Mouse (Mus musculus): ENCODE data around the gene Gm30191. TPM values are rescaled to one million over a fixed set of nuclear protein-coding genes. Genes with fewer than 3 reads are reported as not detected.

The Gm30191 gene
- polyA plus RNA-seq, 1 experiment from 2014 or later, result not detected

DNA sequence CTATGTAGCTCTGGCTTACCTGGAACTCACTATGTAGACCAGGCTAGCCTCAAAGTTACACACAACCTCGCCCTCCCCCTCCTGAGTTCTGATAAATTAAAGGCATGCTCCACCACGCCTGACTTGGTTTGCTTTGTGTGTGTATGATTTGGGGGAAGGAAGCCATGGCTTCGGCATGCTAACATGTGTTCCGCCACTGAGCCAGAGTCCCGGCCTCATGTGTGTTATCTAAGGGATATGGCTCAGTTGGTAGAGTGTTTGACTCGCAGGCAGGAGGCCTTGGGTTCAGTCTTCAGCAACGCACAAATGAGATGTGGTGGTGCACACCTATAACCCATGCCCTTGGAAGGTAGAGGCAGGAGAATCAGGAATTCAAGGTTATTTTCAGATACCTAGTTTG is 25.2 kb downstream of the Gm30191 start:
- ATAC-seq (replicated peaks; ENCODE audit: low FRiP score) (no peak), DNase-seq (ENCODE audit: low spot score) (no peak)
- 77% methylated on average over 7 of the region's 7 CpGs for WGBS
- 0 out of 2 replicates have a peak, but pooled peaks cover 2% of the 10 kb centered on the region for H3K36me3 ChIP-seq (ENCODE audit: control insufficient read depth, insufficient read depth, low read length)
- no peak overlapping the region for H3K4me2 ChIP-seq
- no peak overlapping the region for H3K27ac ChIP-seq (ENCODE audit: low read depth, low read length)
- no peak overlapping the region for H3K9ac ChIP-seq (ENCODE audit: low read depth, low read length)
- no peaks in the 10 kb centered on the region for H3K9me3 ChIP-seq (ENCODE audit: control insufficient read depth, low read length)
- no peaks in the 10 kb centered on the region for H3K27me3 ChIP-seq (replicated peaks; ENCODE audit: control insufficient read depth, insufficient read depth, low read length)
- peaks cover 11% of the 10 kb centered on the region for H3K4me1 ChIP-seq (replicated peaks; ENCODE audit: control insufficient read depth, insufficient read depth, low read length)
- no peak overlapping the region for H3K4me3 ChIP-seq (ENCODE audit: low read depth, low read length)

DNA sequence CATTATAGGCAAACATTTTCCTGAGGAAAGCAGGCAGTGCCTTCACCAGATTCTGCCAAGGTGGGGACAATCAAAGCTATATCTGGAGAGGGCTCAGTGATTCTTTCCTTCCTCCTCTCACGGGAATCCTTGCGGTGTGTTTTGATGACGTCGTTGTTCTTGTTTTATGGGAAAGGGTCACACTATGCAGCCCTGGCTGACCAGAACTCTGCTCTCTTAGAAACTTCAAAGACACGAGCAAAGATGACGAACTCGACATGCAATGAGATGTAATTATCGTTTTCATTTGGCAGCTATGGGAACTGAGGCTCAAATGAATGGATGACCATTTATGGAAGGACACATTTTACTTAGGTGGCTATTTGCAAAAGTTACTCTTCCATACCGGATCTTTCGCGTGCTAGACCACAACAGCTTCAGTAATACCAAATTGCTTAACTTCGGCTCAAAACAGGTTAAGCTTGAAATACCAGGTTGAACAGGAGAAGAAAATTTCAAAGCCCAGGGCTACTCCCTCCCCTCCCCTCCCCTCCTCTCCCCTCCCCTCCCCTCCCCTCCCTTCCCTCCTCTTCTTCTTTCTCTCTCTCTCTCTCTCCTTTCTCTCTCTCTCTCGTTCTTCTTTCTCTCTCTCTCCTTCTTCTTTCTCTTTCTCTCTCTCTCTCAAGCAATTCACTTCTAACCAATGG is 26.1 kb downstream of the Gm30191 start:
- Histone ChIP-seq H3K4me2 (peak overlapping the region; percentile 59), H3K36me3 (ENCODE audit: control insufficient read depth, insufficient read depth, low read length) (peaks cover 7% of the 10 kb centered on the region), H3K9ac (ENCODE audit: low read depth, low read length) (peak overlapping the region; percentile 32), H3K27me3 (replicated peaks; ENCODE audit: control insufficient read depth, insufficient read depth, low read length) (no peaks in the 10 kb centered on the region), H3K27ac (ENCODE audit: low read depth, low read length) (peak overlapping the region; percentile 77; the same call in 1 of the 2 replicates), H3K9me3 (ENCODE audit: control insufficient read depth, low read length) (no peaks in the 10 kb centered on the region), H3K4me1 (replicated peaks; ENCODE audit: control insufficient read depth, insufficient read depth, low read length) (peaks cover 11% of the 10 kb centered on the region), H3K4me3 (ENCODE audit: low read depth, low read length) (peak overlapping the region; percentile 36)
- peak; percentile 56 for ATAC-seq (replicated peaks; ENCODE audit: low FRiP score)
- DNase-seq (ENCODE audit: low spot score), result no peak
- 17% methylated on average over 12 of the region's 13 CpGs for WGBS

DNA sequence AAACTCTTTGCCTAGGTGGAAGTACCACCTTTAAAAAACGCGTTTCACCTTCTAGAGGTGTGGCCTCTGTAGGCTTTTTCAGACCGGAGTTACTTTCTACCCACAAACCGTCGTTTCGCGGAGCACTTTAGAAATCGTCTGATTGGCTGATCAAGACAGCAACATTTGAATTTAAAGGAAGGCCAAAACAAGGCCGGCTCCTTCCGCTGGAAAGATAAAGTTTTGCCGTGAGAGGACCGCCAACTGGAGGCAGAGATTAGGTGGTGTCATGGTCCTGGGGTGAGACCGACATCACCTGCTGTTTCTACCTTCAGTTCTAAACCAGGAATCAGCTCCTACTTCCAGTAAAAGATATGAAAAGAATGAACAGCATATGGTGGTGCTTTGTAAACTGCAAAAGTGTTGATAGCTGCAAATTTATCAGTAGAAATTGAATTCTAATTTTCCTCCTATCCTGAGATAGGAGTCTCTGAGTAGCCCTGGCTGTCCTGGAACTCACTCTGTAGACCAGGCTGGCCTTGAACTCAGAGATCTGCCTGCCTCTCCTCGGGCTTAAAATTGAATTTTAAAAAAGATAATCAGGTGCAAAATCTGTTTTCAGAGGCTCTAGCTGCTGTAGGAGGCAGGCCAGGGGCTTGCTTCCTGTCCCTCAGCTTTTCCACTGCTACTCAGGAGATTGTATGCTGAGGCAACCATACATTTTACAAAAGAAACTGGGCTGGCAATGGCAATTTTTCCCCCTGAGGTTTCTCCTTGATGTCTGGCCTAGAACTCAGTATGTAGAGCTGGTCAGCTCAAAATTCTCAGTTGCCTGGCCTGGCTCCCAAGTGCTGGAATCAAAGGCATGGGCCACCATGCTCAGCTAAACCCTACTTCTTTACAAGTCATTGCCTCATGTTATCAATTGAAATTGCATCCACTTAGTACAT is 26.9 kb downstream of the Gm30191 start:
- Histone ChIP-seq H3K9me3 (ENCODE audit: control insufficient read depth, low read length) (no peaks in the 10 kb centered on the region), H3K36me3 (ENCODE audit: control insufficient read depth, insufficient read depth, low read length) (peaks cover 13% of the 10 kb centered on the region), H3K27ac (ENCODE audit: low read depth, low read length) (peak overlapping the region; percentile 77), H3K4me2 (peak overlapping the region; percentile 59), H3K4me3 (ENCODE audit: low read depth, low read length) (peak overlapping the region; percentile 36; the same call in 1 of the 2 replicates), H3K27me3 (replicated peaks; ENCODE audit: control insufficient read depth, insufficient read depth, low read length) (no peaks in the 10 kb centered on the region), H3K9ac (ENCODE audit: low read depth, low read length) (peak overlapping the region; percentile 49), H3K4me1 (replicated peaks; ENCODE audit: control insufficient read depth, insufficient read depth, low read length) (peaks cover 11% of the 10 kb centered on the region)
- 2% methylated on average over 14 of the region's 14 CpGs for WGBS
- peak; percentile 94 for ATAC-seq (replicated peaks; ENCODE audit: low FRiP score)
- no peak for DNase-seq (ENCODE audit: low spot score)

DNA sequence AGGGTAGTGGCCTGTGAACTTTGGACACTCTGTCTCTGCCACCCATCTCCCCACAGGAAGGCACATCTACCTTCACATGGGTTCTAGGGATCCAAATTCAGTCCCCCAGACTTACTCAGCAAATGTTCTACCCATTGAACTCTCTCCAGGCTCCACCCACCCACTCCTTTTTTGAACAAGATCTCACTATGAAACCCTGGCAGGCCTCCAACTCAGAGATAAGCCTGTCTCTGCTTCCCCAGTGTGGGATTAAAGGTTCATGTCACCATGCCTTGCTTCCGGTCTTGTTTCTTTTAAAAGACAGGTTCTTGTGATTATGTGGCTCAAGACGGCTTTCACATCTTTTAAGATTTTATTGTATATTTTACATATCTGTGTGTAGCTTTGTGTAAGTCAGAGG is 38.2 kb downstream of the Gm30191 start:
- Histone ChIP-seq H3K36me3 (ENCODE audit: control insufficient read depth, insufficient read depth, low read length) (peaks cover 14% of the 10 kb centered on the region; the same call in 1 of the 2 replicates), H3K4me1 (replicated peaks; ENCODE audit: control insufficient read depth, insufficient read depth, low read length) (peaks cover 32% of the 10 kb centered on the region), H3K9ac (ENCODE audit: low read depth, low read length) (peak overlapping the region; percentile 99; the same call in 1 of the 2 replicates), H3K9me3 (ENCODE audit: control insufficient read depth, low read length) (no peaks in the 10 kb centered on the region), H3K27me3 (replicated peaks; ENCODE audit: control insufficient read depth, insufficient read depth, low read length) (no peaks in the 10 kb centered on the region), H3K4me2 (peak overlapping the region; percentile 92), H3K27ac (ENCODE audit: low read depth, low read length) (peak overlapping the region; percentile 100), H3K4me3 (ENCODE audit: low read depth, low read length) (peak overlapping the region; percentile 98)
- DNase-seq (ENCODE audit: low spot score), result no peak
- 40% methylated on average over 2 of the region's 2 CpGs for WGBS
- ATAC-seq (replicated peaks; ENCODE audit: low FRiP score), result peak; percentile 46; the same call in 1 of the 2 replicates

DNA sequence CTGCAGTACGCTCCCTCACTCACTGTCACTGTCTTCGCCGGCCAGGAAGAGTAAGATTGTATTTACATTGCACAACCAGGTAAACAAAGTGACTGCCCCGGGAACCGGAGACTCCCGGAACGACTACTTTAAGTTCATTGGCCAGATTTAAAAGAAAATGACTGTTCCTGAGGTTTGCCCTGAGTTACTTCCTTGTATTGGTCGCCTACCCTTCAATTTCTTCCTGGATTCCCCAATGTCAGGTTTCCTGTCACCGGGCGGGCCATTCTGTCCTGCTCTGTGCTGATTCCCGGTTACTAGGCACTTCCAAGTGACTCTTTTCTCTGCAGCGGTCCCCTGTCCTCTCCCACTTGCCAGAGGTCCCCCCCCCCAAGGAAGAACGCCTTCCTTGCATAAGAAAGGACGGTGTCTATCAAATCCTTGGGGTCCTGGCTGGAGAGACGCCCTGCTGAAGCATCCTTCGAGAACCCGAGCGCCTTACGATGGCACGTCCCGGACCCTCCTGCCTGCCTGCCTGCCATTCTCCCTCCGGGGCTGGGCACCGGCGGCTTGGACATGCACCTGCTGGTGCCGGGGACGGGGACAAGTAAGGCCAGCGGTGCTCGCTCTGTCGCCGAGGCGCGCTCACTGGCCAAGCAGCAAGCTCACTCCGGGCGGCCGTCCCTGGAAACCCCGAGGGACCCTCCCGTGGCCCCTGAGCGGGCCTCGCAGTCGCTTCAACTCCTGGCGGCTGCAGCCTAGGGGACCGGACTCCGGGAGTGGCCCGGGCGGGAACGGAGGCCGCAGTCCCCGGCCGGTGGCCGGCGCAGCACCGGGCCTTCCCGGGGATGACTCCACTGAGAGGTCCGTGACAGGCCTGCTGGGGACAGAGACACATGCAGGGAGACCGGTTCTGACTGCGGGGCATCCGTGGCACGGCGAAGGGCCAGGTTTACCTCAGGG is 39.8 kb downstream of the Gm30191 start:
- ATAC-seq (replicated peaks; ENCODE audit: low FRiP score) (peak; percentile 13), DNase-seq (ENCODE audit: low spot score) (no peak)
- Histone ChIP-seq H3K4me2 (peak overlapping the region; percentile 92), H3K27me3 (replicated peaks; ENCODE audit: control insufficient read depth, insufficient read depth, low read length) (no peaks in the 10 kb centered on the region), H3K36me3 (ENCODE audit: control insufficient read depth, insufficient read depth, low read length) (peaks cover 12% of the 10 kb centered on the region; the same call in 1 of the 2 replicates), H3K27ac (ENCODE audit: low read depth, low read length) (peak overlapping the region; percentile 100), H3K4me3 (ENCODE audit: low read depth, low read length) (peak overlapping the region; percentile 98), H3K9ac (ENCODE audit: low read depth, low read length) (peak overlapping the region; percentile 99), H3K4me1 (replicated peaks; ENCODE audit: control insufficient read depth, insufficient read depth, low read length) (peaks cover 32% of the 10 kb centered on the region), H3K9me3 (ENCODE audit: control insufficient read depth, low read length) (no peaks in the 10 kb centered on the region)
- WGBS, result 2% methylated on average over 59 of the region's 59 CpGs

GRCm38 (mm10) chr4:134287168-134287564 is 40.4 kb downstream of the Gm30191 start:
- peak; percentile 88 for ATAC-seq (replicated peaks; ENCODE audit: low FRiP score)
- Histone ChIP-seq H3K4me1 (replicated peaks; ENCODE audit: control insufficient read depth, insufficient read depth, low read length) (peaks cover 32% of the 10 kb centered on the region), H3K27me3 (replicated peaks; ENCODE audit: control insufficient read depth, insufficient read depth, low read length) (no peaks in the 10 kb centered on the region), H3K36me3 (ENCODE audit: control insufficient read depth, insufficient read depth, low read length) (peaks cover 6% of the 10 kb centered on the region; the same call in 1 of the 2 replicates), H3K9me3 (ENCODE audit: control insufficient read depth, low read length) (no peaks in the 10 kb centered on the region), H3K4me3 (ENCODE audit: low read depth, low read length) (peak overlapping the region; percentile 98), H3K4me2 (peak overlapping the region; percentile 93), H3K9ac (ENCODE audit: low read depth, low read length) (peak overlapping the region; percentile 99), H3K27ac (ENCODE audit: low read depth, low read length) (peak overlapping the region; percentile 100)
- DNase-seq (ENCODE audit: low spot score), result peak; percentile 99
- under 1% methylated on average over 52 of the region's 59 CpGs for WGBS

- Histone ChIP-seq H3K36me3 (ENCODE audit: control insufficient read depth, insufficient read depth, low read length) (peaks cover 5% of the 10 kb centered on the region; the same call in 1 of the 2 replicates), H3K4me3 (ENCODE audit: low read depth, low read length) (peak within 1 kb of the TSS; percentile 98), H3K27me3 (replicated peaks; ENCODE audit: control insufficient read depth, insufficient read depth, low read length) (no peaks in the 10 kb centered on the region), H3K9ac (ENCODE audit: low read depth, low read length) (peak within 1 kb of the TSS; percentile 99), H3K4me2 (peak within 1 kb of the TSS; percentile 93), H3K9me3 (ENCODE audit: control insufficient read depth, low read length) (no peaks in the 10 kb centered on the region), H3K27ac (ENCODE audit: low read depth, low read length) (peak within 1 kb of the TSS; percentile 100), H3K4me1 (replicated peaks; ENCODE audit: control insufficient read depth, insufficient read depth, low read length) (peaks cover 32% of the 10 kb centered on the region)
- peak; percentile 84 for DNase-seq (ENCODE audit: low spot score)
- peak; percentile 77 for ATAC-seq (replicated peaks; ENCODE audit: low FRiP score)
- under 1% methylated on average over 41 of the region's 43 CpGs for WGBS
Observed at GRCm38 (mm10) chr4:134287575-134288025, 40.9 kb downstream of the Gm30191 start, which contains the start of gene Pdik1l. Gene Pdik1l, minus strand, starts transcription at chr4:134287895.
